Comparison of ENCODE assay signal across 8 mouse cellular contexts in the genomic region with DNA sequence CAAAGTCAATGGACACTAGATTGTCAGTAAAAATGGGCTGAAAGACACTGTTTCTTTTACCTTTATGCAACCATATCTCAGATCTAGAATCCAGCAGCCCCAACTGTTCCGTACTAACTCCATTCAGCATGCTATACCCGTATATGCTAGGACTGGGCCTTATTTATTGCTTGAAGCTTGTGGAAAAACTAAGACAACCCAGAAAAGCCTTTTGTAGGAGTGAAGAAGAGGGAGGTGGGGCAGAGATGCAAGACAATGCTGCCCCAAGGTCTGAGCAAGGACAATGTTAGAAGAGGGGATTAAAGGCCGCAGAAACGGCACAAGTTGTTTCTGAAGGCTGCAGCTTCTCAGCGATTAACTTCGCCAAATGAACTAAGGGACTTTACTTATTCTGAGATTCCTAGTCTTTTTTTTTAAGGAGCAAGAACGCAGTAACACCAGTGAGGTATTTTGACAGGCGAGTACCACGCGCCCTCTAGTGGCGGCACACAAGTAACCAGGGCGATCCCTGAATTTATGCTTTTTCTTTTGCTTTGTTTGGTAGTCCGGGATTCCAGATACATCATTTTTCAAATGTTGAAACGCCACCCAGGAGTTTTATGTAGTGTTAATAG.
DNase-seq lines count a peak whose midpoint lies in the region; ATAC-seq lines count a peak whose summit lies in the region.

No protein-coding gene starts in this region.

- H3K9ac ChIP-seq in midbrain, embryonic 11.5 days (ENCODE audit: low read length), result no peak overlapping the region

- H3K27ac ChIP-seq in midbrain, embryonic 11.5 days (ENCODE audit: low read depth, low read length), result no peak overlapping the region

- intact Hi-C loops in left cerebral cortex, postnatal 36 days (cut with DNase I), result loop anchor here (1.0 to 10.0 kb wide), 3 partner anchors 140 to 301 kb away; a partner anchor contains a TSS

- DNase-seq in 416B (ENCODE audit: low read depth), result peak; percentile 50
- DNase-seq in adrenal gland, postnatal 10 days, result peak; percentile 84
- DNase-seq in embryo, embryonic 9.5 days (ENCODE audit: extremely low spot score), result peak; percentile 65
- DNase-seq in heart, adult 18-20 months, result peak; percentile 58 to 81
- DNase-seq in kidney, adult 18-20 months, result peak; percentile 85
- DNase-seq in left cerebral cortex, postnatal 36 days (ENCODE audit: low spot score in 2 of 2), result peak; percentile 62 to 73
- peak; percentile 94 for DNase-seq in midbrain, embryonic 11.5 days (ENCODE audit: low spot score, missing footprints)
- DNase-seq in spleen, postnatal 4 days (ENCODE audit: low spot score in 2 of 2), result peak; percentile 21 to 72

- H3K36me3 ChIP-seq in midbrain, embryonic 11.5 days (ENCODE audit: control insufficient read depth, insufficient read depth, low read length), result no peaks in the 10 kb centered on the region

- no peaks in the 10 kb centered on the region for H3K9me3 ChIP-seq in midbrain, embryonic 11.5 days (ENCODE audit: control insufficient read depth, low read length)

- 8% methylated on average over 14 of the region's 14 CpGs for WGBS in midbrain, embryonic 11.5 days

- no peak overlapping the region for H3K4me3 ChIP-seq in midbrain, embryonic 11.5 days (ENCODE audit: low read depth, low read length)

- peak; percentile 62 for ATAC-seq in midbrain, embryonic 11.5 days (ENCODE audit: low FRiP score)

- H3K4me2 ChIP-seq in midbrain, embryonic 11.5 days, result peak overlapping the region; percentile 16; the same call in 1 of the 2 replicates

- H3K4me1 ChIP-seq in midbrain, embryonic 11.5 days (ENCODE audit: control insufficient read depth, insufficient read depth, low read length), result no peaks in the 10 kb centered on the region

- no peaks in the 10 kb centered on the region; the same call in 1 of the 2 replicates for H3K27me3 ChIP-seq in midbrain, embryonic 11.5 days (ENCODE audit: control insufficient read depth, insufficient read depth, low read length)
